Mouse (Mus musculus) frontal cortex, adult 2 months (tissue): ENCODE data around the gene Cgn. TPM values are rescaled to one million over a fixed set of nuclear protein-coding genes. Genes with fewer than 3 reads are reported as not detected.
A peak's percentile ranks its signal among the peaks of the same experiment; 100 is the strongest.
"Not testable (repeated sequence)": the region's sequence is repeated elsewhere in the genome, so short reads cannot be mapped to it uniquely, and the experiment has no call there.

Experiments
- DNase-seq, 2 experiments: peaks; one replicate each; pipeline ENCODE4 v3.0.0; 2022; ENCODE audit warnings: low spot score in 1 of 2; ENCODE audit errors: extremely low spot score in 1 of 2
- polyA plus RNA-seq: library from polyadenylated mRNA; depleted of rRNA; stranded (reverse); fragments of >200 nt; gene quantifications from 2 replicates; pipeline ENCODE4 v1.2.3, GENCODE M21; 2012

The Cgn gene
- polyA plus RNA-seq, 1 experiment: 3.7 TPM

- DNase-seq: peak in 1 of 2 experiments; percentile 41
These were observed 6.0 kb upstream of the Cgn start for GRCm38 (mm10) chr3:94792258-94792657.

- DNase-seq: peak in 1 of 2 experiments; percentile 20
These were observed 3.2 kb upstream of the Cgn start for GRCm38 (mm10) chr3:94789516-94789915.

- DNase-seq: no peak
These were observed 2.8 kb upstream of the Cgn start for GRCm38 (mm10) chr3:94789071-94789470.

GRCm38 (mm10) chr3:94787122-94787780 is 959 bp upstream of the Cgn start:
- peak in 1 of 2 experiments; percentile 12 for DNase-seq

GRCm38 (mm10) chr3:94785958-94786357 is 334 bp downstream of the Cgn start:
- no peak for DNase-seq

GRCm38 (mm10) chr3:94784171-94784701 is 2.1 kb downstream of the Cgn start:
- DNase-seq: no peak

- DNase-seq: no peak
These were observed 2.8 kb downstream of the Cgn start for GRCm38 (mm10) chr3:94783462-94783931.

GRCm38 (mm10) chr3:94782936-94783335 is 3.4 kb downstream of the Cgn start:
- DNase-seq: no peak

GRCm38 (mm10) chr3:94781356-94781755 is 4.9 kb downstream of the Cgn start:
- no peak for DNase-seq

- DNase-seq: no peak
These were observed 10.4 kb downstream of the Cgn start for GRCm38 (mm10) chr3:94775886-94776285.

GRCm38 (mm10) chr3:94774039-94774438 is 12.3 kb downstream of the Cgn start:
- no peak for DNase-seq

- DNase-seq: not testable (repeated sequence)
These were observed 20.8 kb downstream of the Cgn start for GRCm38 (mm10) chr3:94765456-94765855.

GRCm38 (mm10) chr3:94764545-94765292 is 21.6 kb downstream of the Cgn start:
- DNase-seq: not testable (repeated sequence)

GRCm38 (mm10) chr3:94758427-94758826 is 27.9 kb downstream of the Cgn start:
- DNase-seq: not testable (repeated sequence)

GRCm38 (mm10) chr3:94758056-94758409 is 28.3 kb downstream of the Cgn start:
- DNase-seq: peak in 1 of 2 experiments; percentile 17

GRCm38 (mm10) chr3:94757251-94758055 is 28.8 kb downstream of the Cgn start:
- not testable (repeated sequence) for DNase-seq

- DNase-seq: no peak
These were observed 40.6 kb downstream of the Cgn start for GRCm38 (mm10) chr3:94745691-94746090.

- peak in 1 of 2 experiments; percentile 25 for DNase-seq
These were observed 62.7 kb downstream of the Cgn start for GRCm38 (mm10) chr3:94723637-94724036.

GRCm38 (mm10) chr3:94718253-94718652 is 68.0 kb downstream of the Cgn start:
- DNase-seq: not testable (repeated sequence)

- DNase-seq: not testable (repeated sequence)
These were observed 72.9 kb downstream of the Cgn start for GRCm38 (mm10) chr3:94713424-94713823.

- not testable (repeated sequence) for DNase-seq
These were observed 75.7 kb downstream of the Cgn start for GRCm38 (mm10) chr3:94710591-94710990.
